Mouse (Mus musculus) adrenal gland, adult 2 months (tissue): ENCODE measurements around the gene Mkrn2os. TPM values are rescaled to one million over a fixed set of nuclear protein-coding genes. Genes with fewer than 3 reads are reported as not detected.

Experiments
- polyA plus RNA-seq: library from polyadenylated mRNA; depleted of rRNA; stranded (reverse); fragments of >200 nt; gene quantifications from 2 replicates; pipeline ENCODE4 v1.2.3, GENCODE M21; 2012; rRNA removed
- total RNA-seq, 2 experiments: library from RNA; stranded (reverse); gene quantifications; 2 replicates each; pipeline ENCODE4 v1.2.3; 2021

Gene Mkrn2os
- total and polyA plus RNA-seq, 3 experiments = 0.10 TPM; not detected in 2

Other genes starting within 250 kb of the Mkrn2os start
- gene Pparg, start 231.6 kb downstream of the Mkrn2os start, total RNA-seq = 10 to 100 TPM; 77.8 to 86.1 TPM
- 16.3 and 24.0 TPM in 2 replicates for gene Pparg, start 231.6 kb downstream of the Mkrn2os start, polyA plus RNA-seq
- 10 to 100 TPM in 1 of 2 experiments, 1 to 10 TPM in 1; 8.0 to 13.8 TPM for gene Tsen2, start 47.9 kb downstream of the Mkrn2os start, total RNA-seq
- gene Tsen2, start 47.9 kb downstream of the Mkrn2os start, polyA plus RNA-seq = 3.1 and 3.2 TPM in 2 replicates
- 10 to 100 TPM; 45.4 to 53.8 TPM for gene Mkrn2, start 9.3 kb upstream of the Mkrn2os start, total RNA-seq
- 174 and 225 TPM in 2 replicates for gene Mkrn2, start 9.3 kb upstream of the Mkrn2os start, polyA plus RNA-seq
- gene Raf1, start 84.1 kb upstream of the Mkrn2os start, total RNA-seq = 100 to 1,000 TPM in 1 of 2 experiments, 10 to 100 TPM in 1; 91.7 to 101 TPM
- 87.5 and 133 TPM in 2 replicates for gene Raf1, start 84.1 kb upstream of the Mkrn2os start, polyA plus RNA-seq
- under 1 TPM in 1 of 2 experiments, not detected in 1; 0.35 TPM for gene Tmem40, start 169.8 kb upstream of the Mkrn2os start, total RNA-seq
- not detected in 2 replicates for gene Tmem40, start 169.8 kb upstream of the Mkrn2os start, polyA plus RNA-seq
- 10 to 100 TPM in 1 of 2 experiments, 1 to 10 TPM in 1; 8.9 to 16.1 TPM for gene Cand2, start 182.0 kb upstream of the Mkrn2os start, total RNA-seq
- gene Cand2, start 182.0 kb upstream of the Mkrn2os start, polyA plus RNA-seq = 16.6 and 18.3 TPM in 2 replicates
- 1,000 to 10,000 TPM; 1,129 to 1,275 TPM for gene Rpl32, start 216.2 kb upstream of the Mkrn2os start, total RNA-seq
- gene Rpl32, start 216.2 kb upstream of the Mkrn2os start, polyA plus RNA-seq = 61.9 and 71.3 TPM in 2 replicates
- gene Efcab12, start 245.8 kb upstream of the Mkrn2os start, total RNA-seq = under 1 TPM; 0.66 to 0.75 TPM
- gene Efcab12, start 245.8 kb upstream of the Mkrn2os start, polyA plus RNA-seq = 0.06 and 0.13 TPM in 2 replicates